Mouse (Mus musculus) kidney, postnatal 0 days (tissue): Measurements from ENCODE around the gene Capzb. TPM values are rescaled to one million over a fixed set of nuclear protein-coding genes. Genes with fewer than 3 reads are reported as not detected.

ENCODE experiments used
- ATAC-seq: fragments of 200-750 bp; cut with Nextera tagmentation; replicated peaks from 2 replicates; pipeline ENCODE4 v1.8.0; 2017; ENCODE audit warnings: low read depth, moderate number of reproducible peaks, moderate TSS enrichment, moderate library complexity; ENCODE audit not compliant: low FRiP score
- DNase-seq: peaks from one replicate; pipeline ENCODE4 v3.0.0-alpha.2; 2016; ENCODE audit warnings: low spot score
- H3K27ac ChIP-seq: fragments of 300-500 bp; sonication (generic); 2 replicates; pipeline ENCODE4 v1.5.1; 2014; ENCODE audit warnings: mild to moderate bottlenecking
- H3K27me3 ChIP-seq: fragments of 300-500 bp; sonication (generic); 2 replicates; pipeline ENCODE4 v1.6.1; 2014; ENCODE audit warnings: low read length, mixed read lengths; ENCODE audit not compliant: insufficient read depth
- H3K36me3 ChIP-seq: fragments of 300-500 bp; sonication (generic); 2 replicates; pipeline ENCODE4 v1.6.1; 2014; ENCODE audit warnings: low read length, mixed read lengths; ENCODE audit not compliant: insufficient read depth
- H3K4me1 ChIP-seq: fragments of 300-500 bp; sonication (generic); replicated peaks from 2 replicates; pipeline ENCODE4 v1.6.1; 2014; ENCODE audit warnings: antibody characterized with exemption, low read length, mixed read lengths; ENCODE audit not compliant: insufficient read depth
- H3K4me2 ChIP-seq: fragments of 300-500 bp; sonication (generic); 2 replicates; pipeline ENCODE4 v1.6.1; 2014; ENCODE audit warnings: mild to moderate bottlenecking, low read length, moderate library complexity, mixed read lengths
- H3K4me3 ChIP-seq: fragments of 300-500 bp; sonication (generic); replicated peaks from 2 replicates; pipeline ENCODE4 v1.5.1; 2014; ENCODE audit warnings: low read depth, low read length
- H3K9ac ChIP-seq: fragments of 300-500 bp; sonication (generic); 2 replicates; pipeline ENCODE4 v1.6.1; 2014; ENCODE audit warnings: low read depth, low read length
- H3K9me3 ChIP-seq: fragments of 300-500 bp; sonication (generic); replicated peaks from 2 replicates; pipeline ENCODE4 v1.6.1; 2016; ENCODE audit warnings: low read length, inconsistent platforms, mixed read lengths
- CTCF ChIP-seq: IDR thresholded peaks from 2 replicates; pipeline ENCODE4 v1.5.1; 2016; ENCODE audit warnings: antibody characterized with exemption, low read depth, mild to moderate bottlenecking, moderate library complexity
- WGBS: fragments of 180-500 bp; shearing (Covaris S2); extraction: QIAGEN DNeasy Blood & Tissue Kit; methylation state at CpG from one replicate; pipeline ENCODE4 v1.1.7; 2014; 5-methylcytosine and 5-hydroxymethylcytosine counted together
- polyA plus RNA-seq: library from polyadenylated mRNA; unstranded; fragments of >200 nt; fragmentation: Nextera tagmentation; extraction: Ambion mirVana; gene quantifications from 2 replicates; pipeline ENCODE4 v1.2.1, GENCODE M21; 2015

Gene Capzb
- polyA plus RNA-seq, 1 experiment from 2014 or later: 304 TPM

DNA sequence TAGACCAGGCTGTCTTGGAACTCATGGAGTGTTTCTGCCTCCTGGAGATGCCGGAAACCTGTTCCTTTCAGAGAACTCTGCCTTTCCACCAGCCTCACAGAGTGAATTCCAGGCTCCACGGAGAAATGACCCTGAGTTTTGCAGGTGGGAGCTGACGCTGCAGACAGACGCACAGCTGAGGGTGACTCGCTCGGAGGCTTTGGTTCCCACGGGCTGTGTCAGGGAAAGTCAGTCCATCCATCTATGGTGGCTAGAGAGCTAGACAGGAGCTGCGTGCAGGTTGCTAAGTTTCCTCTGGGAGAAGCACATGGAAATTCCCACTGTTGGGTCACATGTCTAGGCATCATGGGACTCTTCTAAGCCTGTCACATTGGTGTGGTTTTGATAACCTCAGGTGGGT lies 38.5 kb downstream of the Capzb start:
- ATAC-seq (no peak), DNase-seq (no peak)
- Histone ChIP-seq H3K27me3 (no peaks in the 10 kb centered on the region), H3K4me2 (no peak overlapping the region), H3K4me3 (no peak overlapping the region), H3K9ac (no peak overlapping the region), H3K36me3 (no peaks in the 10 kb centered on the region), H3K9me3 (no peaks in the 10 kb centered on the region), H3K4me1 (peaks cover 28% of the 10 kb centered on the region; the same call in 1 of the 2 replicates), H3K27ac (no peak overlapping the region)
- WGBS: 67% methylated on average over 8 of the region's 8 CpGs
- no peak for TF ChIP-seq CTCF

DNA sequence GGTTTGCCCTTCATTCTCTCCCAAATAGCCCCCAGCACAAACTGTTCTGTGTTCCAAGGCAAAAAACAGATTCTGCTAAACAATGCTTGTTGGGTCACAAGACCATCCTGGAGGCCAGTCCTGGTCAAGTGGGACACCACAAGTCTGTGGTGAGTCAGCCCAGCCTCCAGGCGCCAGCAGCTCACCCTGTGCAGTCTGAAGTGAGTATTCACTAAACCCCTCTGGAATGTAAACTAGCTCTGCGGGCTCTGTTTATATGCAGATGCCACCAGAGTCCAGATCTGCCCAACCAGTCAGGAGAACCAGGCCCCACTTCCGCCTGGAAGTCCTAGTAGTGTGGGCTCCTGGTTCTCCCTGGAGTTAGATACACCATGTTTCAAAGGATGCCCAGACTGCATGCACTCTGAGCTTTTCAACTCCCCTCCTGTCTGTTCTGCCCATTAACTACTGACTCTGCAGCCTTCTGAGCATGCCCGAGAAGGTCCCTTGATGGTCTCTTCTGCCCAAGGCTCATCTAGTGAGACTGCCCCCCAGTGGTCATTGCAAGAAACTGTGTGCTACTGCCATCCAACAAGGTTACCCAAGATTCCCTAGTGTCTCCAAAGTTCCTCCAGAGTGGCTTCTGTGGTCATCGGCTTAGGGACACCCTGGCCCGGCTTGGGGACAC lies 39.9 kb downstream of the Capzb start:
- peaks cover 15% of the 10 kb centered on the region; the same call in 1 of the 2 replicates for H3K4me1 ChIP-seq
- H3K9ac ChIP-seq: no peak overlapping the region
- no peaks in the 10 kb centered on the region for H3K9me3 ChIP-seq
- peak; percentile 87 for DNase-seq
- 59% methylated on average over 6 of the region's 6 CpGs for WGBS
- peak overlapping the region; percentile 27; the same call in 1 of the 2 replicates for H3K27ac ChIP-seq
- 0 out of 2 replicates have a peak, but pooled peaks cover 2% of the 10 kb centered on the region for H3K36me3 ChIP-seq
- peak; percentile 44; the same call in 1 of the 2 replicates for ATAC-seq
- no peak overlapping the region for H3K4me2 ChIP-seq
- H3K27me3 ChIP-seq: no peaks in the 10 kb centered on the region
- peak; percentile 79 for TF ChIP-seq CTCF
- no peak overlapping the region for H3K4me3 ChIP-seq

DNA sequence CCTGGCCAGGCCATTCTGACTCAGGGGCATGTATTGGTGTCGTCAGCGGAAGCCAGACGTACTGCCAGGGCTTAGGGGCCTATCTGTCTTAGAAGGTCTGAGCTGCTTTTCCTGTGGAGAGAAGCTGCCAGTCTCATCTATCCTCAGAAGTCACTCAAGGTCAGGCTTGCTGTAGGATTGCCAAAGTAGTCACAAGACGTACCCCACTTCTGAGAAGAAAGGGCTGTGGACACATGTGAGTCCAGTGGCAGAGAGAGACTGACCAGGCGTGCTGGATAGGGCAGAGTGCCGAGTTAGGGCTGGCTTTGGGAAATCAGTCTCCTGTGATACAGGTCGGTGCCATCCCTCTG lies 40.4 kb downstream of the Capzb start:
- TF ChIP-seq CTCF: no peak
- Histone ChIP-seq H3K9me3 (no peaks in the 10 kb centered on the region), H3K4me3 (no peak overlapping the region), H3K36me3 (0 out of 2 replicates have a peak, but pooled peaks cover 2% of the 10 kb centered on the region), H3K27me3 (no peaks in the 10 kb centered on the region), H3K4me1 (peaks cover 12% of the 10 kb centered on the region; the same call in 1 of the 2 replicates), H3K27ac (0 out of 2 replicates have a peak overlapping the region, but pooled peaks have one; percentile 32), H3K4me2 (no peak overlapping the region), H3K9ac (no peak overlapping the region)
- 87% methylated on average over 7 of the region's 7 CpGs for WGBS
- ATAC-seq (no peak; the same call in 1 of the 2 replicates), DNase-seq (no peak)

DNA sequence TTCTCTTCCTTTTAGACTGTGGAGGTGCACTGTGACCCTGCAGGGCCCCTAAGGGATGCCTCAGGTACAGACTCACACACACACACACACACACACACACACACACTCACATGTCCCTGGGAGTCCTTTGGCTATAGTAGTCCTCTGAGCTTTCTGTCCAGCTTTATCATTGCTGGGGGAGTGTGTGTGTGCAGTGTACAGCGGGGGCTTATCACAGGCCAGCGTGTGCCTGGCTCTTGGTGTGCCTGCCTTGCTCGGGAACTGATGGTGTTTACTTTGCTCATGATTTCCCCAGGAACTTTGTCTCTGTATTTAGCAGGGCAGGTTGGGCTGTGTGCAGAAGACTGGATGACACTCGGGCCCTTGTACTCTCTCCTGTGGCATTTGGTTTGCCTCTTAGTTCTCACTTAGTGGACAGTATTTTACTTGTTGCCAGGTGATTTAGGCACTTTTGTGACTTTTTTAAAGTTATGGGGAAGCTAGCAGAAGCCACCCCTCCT lies 41.1 kb downstream of the Capzb start:
- Histone ChIP-seq H3K4me3 (no peak overlapping the region), H3K4me1 (peaks cover 19% of the 10 kb centered on the region; the same call in 1 of the 2 replicates), H3K27me3 (no peaks in the 10 kb centered on the region), H3K27ac (no peak overlapping the region), H3K36me3 (0 out of 2 replicates have a peak, but pooled peaks cover 2% of the 10 kb centered on the region), H3K9me3 (no peaks in the 10 kb centered on the region), H3K4me2 (no peak overlapping the region), H3K9ac (no peak overlapping the region)
- 58% methylated on average over 4 of the region's 4 CpGs for WGBS
- no peak for TF ChIP-seq CTCF
- DNase-seq (no peak), ATAC-seq (no peak)

DNA sequence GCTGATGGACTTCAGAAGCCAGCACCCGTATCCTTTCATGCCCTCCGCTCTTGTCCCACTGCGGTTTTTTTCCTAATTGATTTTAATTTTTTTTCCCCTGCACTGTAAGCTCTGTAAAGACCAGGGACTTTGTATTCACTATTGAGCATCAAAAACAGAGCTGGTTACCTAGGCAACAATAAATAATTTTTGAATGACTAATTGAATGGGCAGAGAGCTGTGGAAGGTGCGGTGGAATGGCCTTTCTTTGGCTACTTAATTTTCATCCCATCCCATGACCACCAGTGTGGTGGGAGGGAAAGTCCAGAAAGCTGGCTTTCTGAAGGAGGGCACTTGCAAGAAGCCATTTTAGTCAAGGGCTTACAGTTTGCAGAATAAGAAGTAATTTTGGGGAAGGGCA lies 41.6 kb downstream of the Capzb start:
- H3K27ac ChIP-seq: no peak overlapping the region
- no peak for TF ChIP-seq CTCF
- 75% methylated on average over 4 of the region's 4 CpGs for WGBS
- no peaks in the 10 kb centered on the region for H3K27me3 ChIP-seq
- H3K9me3 ChIP-seq: no peaks in the 10 kb centered on the region
- H3K36me3 ChIP-seq: 0 out of 2 replicates have a peak, but pooled peaks cover 2% of the 10 kb centered on the region
- no peak overlapping the region for H3K4me3 ChIP-seq
- DNase-seq (no peak), ATAC-seq (no peak)
- H3K4me1 ChIP-seq: peaks cover 20% of the 10 kb centered on the region; the same call in 1 of the 2 replicates
- H3K9ac ChIP-seq: no peak overlapping the region
- H3K4me2 ChIP-seq: no peak overlapping the region

DNA sequence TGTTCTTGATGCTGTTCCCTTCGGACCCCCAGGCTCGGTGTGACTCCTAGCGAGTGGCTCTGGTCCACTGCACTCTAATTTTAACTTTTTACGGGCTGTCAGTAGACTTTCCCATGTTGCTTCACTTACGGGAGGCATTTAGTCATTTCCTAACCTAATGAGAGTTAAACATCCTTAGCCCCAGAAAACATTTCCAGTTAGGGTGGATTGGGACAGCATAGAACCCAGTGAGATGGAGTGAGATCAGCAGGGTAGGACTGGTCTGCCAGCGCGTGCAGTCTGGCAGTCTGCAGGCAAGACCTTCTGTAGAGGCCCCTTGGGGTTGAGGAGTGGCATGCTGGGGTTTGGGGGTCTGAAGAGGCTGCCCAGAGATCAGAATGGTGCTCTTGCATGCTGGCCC lies 42.9 kb downstream of the Capzb start:
- H3K9me3 ChIP-seq: no peaks in the 10 kb centered on the region
- DNase-seq (no peak), ATAC-seq (no peak)
- WGBS: 58% methylated on average over 7 of the region's 7 CpGs
- TF ChIP-seq CTCF: no peak
- peaks cover 14% of the 10 kb centered on the region; the same call in 1 of the 2 replicates for H3K4me1 ChIP-seq
- no peaks in the 10 kb centered on the region for H3K27me3 ChIP-seq
- H3K9ac ChIP-seq: no peak overlapping the region
- peaks cover 13% of the 10 kb centered on the region; the same call in 1 of the 2 replicates for H3K36me3 ChIP-seq
- H3K4me3 ChIP-seq: no peak overlapping the region
- H3K4me2 ChIP-seq: no peak overlapping the region
- no peak overlapping the region for H3K27ac ChIP-seq
